Mouse (Mus musculus) lung, postnatal 0 days (tissue): ENCODE measurements around the gene Slc6a2. TPM values are rescaled to one million over a fixed set of nuclear protein-coding genes. Genes with fewer than 3 reads are reported as not detected.

Source experiments
- ATAC-seq: fragments of 200-750 bp; cut with Nextera tagmentation; 2 replicates; pipeline ENCODE4 v1.8.0; 2017; ENCODE audit warnings: moderate library complexity
- DNase-seq: peaks from one replicate; pipeline ENCODE4 v3.0.0-alpha.2; 2016; ENCODE audit warnings: low spot score
- H3K27ac ChIP-seq: fragments of 300-500 bp; sonication (generic); 2 replicates; pipeline ENCODE4 v1.5.1; 2014; ENCODE audit warnings: antibody characterized with exemption, mild to moderate bottlenecking, low read length, mixed read lengths
- H3K27me3 ChIP-seq: fragments of 300-500 bp; sonication (generic); replicated peaks from 2 replicates; pipeline ENCODE4 v1.6.1; 2014; ENCODE audit warnings: low read length, mixed read lengths; ENCODE audit not compliant: insufficient read depth
- H3K36me3 ChIP-seq: fragments of 300-500 bp; sonication (generic); 2 replicates; pipeline ENCODE4 v1.6.1; 2014; ENCODE audit warnings: low read length, mixed read lengths; ENCODE audit not compliant: insufficient read depth
- H3K4me1 ChIP-seq: fragments of 300-500 bp; sonication (generic); 2 replicates; pipeline ENCODE4 v1.6.1; 2014; ENCODE audit warnings: antibody characterized with exemption, low read depth, low read length, mixed read lengths; ENCODE audit not compliant: insufficient read depth
- H3K4me2 ChIP-seq: fragments of 300-500 bp; sonication (generic); replicated peaks from 2 replicates; pipeline ENCODE4 v1.6.1; 2014; ENCODE audit warnings: low read depth, mild to moderate bottlenecking, low read length, moderate library complexity, mixed read lengths
- H3K4me3 ChIP-seq: fragments of 300-500 bp; sonication (generic); 2 replicates; pipeline ENCODE4 v1.5.1; 2014; ENCODE audit warnings: low read depth, low read length
- H3K9ac ChIP-seq: fragments of 300-500 bp; sonication (generic); replicated peaks from 2 replicates; pipeline ENCODE4 v1.6.1; 2014; ENCODE audit warnings: low read depth, mild to moderate bottlenecking
- H3K9me3 ChIP-seq: fragments of 300-500 bp; sonication (generic); 2 replicates; pipeline ENCODE4 v1.6.1; 2016; ENCODE audit warnings: low read length, mixed read lengths
- CTCF ChIP-seq: IDR thresholded peaks from 2 replicates; pipeline ENCODE4 v1.5.1; 2016; ENCODE audit warnings: antibody characterized with exemption, mild to moderate bottlenecking
- EP300 ChIP-seq: IDR thresholded peaks from 2 replicates; pipeline ENCODE4 v1.6.1; 2016; ENCODE audit warnings: antibody characterized with exemption, mild to moderate bottlenecking, control low read depth
- WGBS: fragments of 180-500 bp; shearing (Covaris S2); extraction: QIAGEN DNeasy Blood & Tissue Kit; methylation state at CpG from one replicate; pipeline ENCODE4 v1.1.7; 2014; 5-methylcytosine and 5-hydroxymethylcytosine counted together
- polyA plus RNA-seq: library from polyadenylated mRNA; unstranded; fragments of >200 nt; fragmentation: Nextera tagmentation; extraction: Ambion mirVana; gene quantifications from 2 replicates; pipeline ENCODE4 v1.2.1, GENCODE M21; 2015

Slc6a2 gene
- 0.63 and 0.93 TPM in 2 replicates for polyA plus RNA-seq

GRCm38 (mm10) chr8:92959779-92960178 is at the start of gene Slc6a2:
Slc6a2 (plus strand) TSS chr8:92960079.
- DNase-seq (no peak), ATAC-seq (no peak)
- WGBS: 54% methylated on average over 10 of the region's 10 CpGs
- Histone ChIP-seq H3K27ac (no peak within 1 kb of the TSS), H3K4me1 (no peaks in the 10 kb centered on the region), H3K9ac (no peak within 1 kb of the TSS), H3K27me3 (peaks cover 33% of the 10 kb centered on the region), H3K36me3 (no peaks in the 10 kb centered on the region), H3K9me3 (no peaks in the 10 kb centered on the region), H3K4me3 (peak within 1 kb of the TSS; percentile 18; the same call in 1 of the 2 replicates), H3K4me2 (peak within 1 kb of the TSS; percentile 56)
- TF ChIP-seq CTCF (no peak), EP300 (no peak)

- TF ChIP-seq EP300 (no peak), CTCF (no peak)
- 83% methylated on average over 3 of the region's 3 CpGs for WGBS
Observed at GRCm38 (mm10) chr8:92911477-92911876, 48.4 kb upstream of the Slc6a2 start.

GRCm38 (mm10) chr8:92913396-92913795 is 46.5 kb upstream of the Slc6a2 start:
- 77% methylated on average over 7 of the region's 7 CpGs for whole genome bisulfite sequencing

More at GRCm38 (mm10) chr8:92911477-92911876, 48.4 kb upstream of the Slc6a2 start:
- no peaks in the 10 kb centered on the region for H3K27me3 ChIP-seq
- no peaks in the 10 kb centered on the region for H3K9me3 ChIP-seq
- no peak for DNase-seq
- H3K9ac ChIP-seq: no peak overlapping the region
- H3K27ac ChIP-seq: no peak overlapping the region
- H3K4me3 ChIP-seq: no peak overlapping the region
- no peaks in the 10 kb centered on the region for H3K4me1 ChIP-seq
- H3K36me3 ChIP-seq: no peaks in the 10 kb centered on the region
- H3K4me2 ChIP-seq: no peak overlapping the region
- ATAC-seq: no peak

GRCm38 (mm10) chr8:92916082-92916481 is 43.8 kb upstream of the Slc6a2 start:
- Histone ChIP-seq H3K4me2 (no peak overlapping the region), H3K9ac (no peak overlapping the region), H3K27ac (no peak overlapping the region), H3K27me3 (no peaks in the 10 kb centered on the region), H3K4me1 (no peaks in the 10 kb centered on the region), H3K9me3 (no peaks in the 10 kb centered on the region), H3K4me3 (no peak overlapping the region), H3K36me3 (no peaks in the 10 kb centered on the region)
- ATAC-seq (no peak), DNase-seq (no peak)
- 77% methylated on average over 3 of the region's 3 CpGs for WGBS
- no peak for TF ChIP-seq CTCF
- no peak for TF ChIP-seq EP300

More at GRCm38 (mm10) chr8:92913396-92913795, 46.5 kb upstream of the Slc6a2 start:
- no peak overlapping the region for H3K4me2 ChIP-seq
- H3K9ac ChIP-seq: no peak overlapping the region
- no peak overlapping the region for H3K4me3 ChIP-seq
- H3K9me3 ChIP-seq: no peaks in the 10 kb centered on the region
- H3K4me1 ChIP-seq: no peaks in the 10 kb centered on the region
- DNase-seq (no peak), ATAC-seq (no peak)
- no peak for TF ChIP-seq CTCF
- no peaks in the 10 kb centered on the region for H3K27me3 ChIP-seq
- H3K27ac ChIP-seq: no peak overlapping the region
- H3K36me3 ChIP-seq: no peaks in the 10 kb centered on the region

- DNase-seq: no peak
- WGBS: 93% methylated on average over 3 of the region's 3 CpGs
- ATAC-seq: no peak
Observed at GRCm38 (mm10) chr8:92921768-92922167, 38.1 kb upstream of the Slc6a2 start.

GRCm38 (mm10) chr8:92928986-92929385 is 30.9 kb upstream of the Slc6a2 start:
- Histone ChIP-seq H3K4me2 (no peak overlapping the region), H3K9me3 (no peaks in the 10 kb centered on the region), H3K4me3 (no peak overlapping the region), H3K36me3 (no peaks in the 10 kb centered on the region), H3K4me1 (no peaks in the 10 kb centered on the region), H3K9ac (no peak overlapping the region), H3K27me3 (no peaks in the 10 kb centered on the region), H3K27ac (no peak overlapping the region)
- WGBS: 49% methylated on average over 4 of the region's 4 CpGs
- DNase-seq: no peak
- TF ChIP-seq EP300 (no peak), CTCF (no peak)
- no peak for ATAC-seq

More at GRCm38 (mm10) chr8:92921768-92922167, 38.1 kb upstream of the Slc6a2 start:
- Histone ChIP-seq H3K36me3 (no peaks in the 10 kb centered on the region), H3K4me1 (no peaks in the 10 kb centered on the region), H3K4me3 (no peak overlapping the region), H3K9me3 (no peaks in the 10 kb centered on the region), H3K27me3 (no peaks in the 10 kb centered on the region), H3K27ac (no peak overlapping the region), H3K4me2 (no peak overlapping the region), H3K9ac (no peak overlapping the region)
- no peak for TF ChIP-seq CTCF
- TF ChIP-seq EP300: no peak

GRCm38 (mm10) chr8:92938056-92938455 is 21.8 kb upstream of the Slc6a2 start:
- DNase-seq: no peak
- no peak for TF ChIP-seq CTCF
- TF ChIP-seq EP300: no peak

More at GRCm38 (mm10) chr8:92938056-92938455, 21.8 kb upstream of the Slc6a2 start:
- ATAC-seq: no peak
- WGBS: 65% methylated on average over 4 of the region's 4 CpGs
- Histone ChIP-seq H3K4me3 (no peak overlapping the region), H3K9ac (no peak overlapping the region), H3K27me3 (no peaks in the 10 kb centered on the region), H3K27ac (no peak overlapping the region), H3K9me3 (no peaks in the 10 kb centered on the region), H3K4me1 (no peaks in the 10 kb centered on the region), H3K36me3 (no peaks in the 10 kb centered on the region), H3K4me2 (no peak overlapping the region)
